Mouse (Mus musculus): ENCODE results near the gene Cox10. TPM values are rescaled to one million over a fixed set of nuclear protein-coding genes. Genes with fewer than 3 reads are reported as not detected.

Gene Cox10
- total and polyA plus RNA-seq, 3 experiments: 39.9 to 374 (median 52.2) TPM

DNA sequence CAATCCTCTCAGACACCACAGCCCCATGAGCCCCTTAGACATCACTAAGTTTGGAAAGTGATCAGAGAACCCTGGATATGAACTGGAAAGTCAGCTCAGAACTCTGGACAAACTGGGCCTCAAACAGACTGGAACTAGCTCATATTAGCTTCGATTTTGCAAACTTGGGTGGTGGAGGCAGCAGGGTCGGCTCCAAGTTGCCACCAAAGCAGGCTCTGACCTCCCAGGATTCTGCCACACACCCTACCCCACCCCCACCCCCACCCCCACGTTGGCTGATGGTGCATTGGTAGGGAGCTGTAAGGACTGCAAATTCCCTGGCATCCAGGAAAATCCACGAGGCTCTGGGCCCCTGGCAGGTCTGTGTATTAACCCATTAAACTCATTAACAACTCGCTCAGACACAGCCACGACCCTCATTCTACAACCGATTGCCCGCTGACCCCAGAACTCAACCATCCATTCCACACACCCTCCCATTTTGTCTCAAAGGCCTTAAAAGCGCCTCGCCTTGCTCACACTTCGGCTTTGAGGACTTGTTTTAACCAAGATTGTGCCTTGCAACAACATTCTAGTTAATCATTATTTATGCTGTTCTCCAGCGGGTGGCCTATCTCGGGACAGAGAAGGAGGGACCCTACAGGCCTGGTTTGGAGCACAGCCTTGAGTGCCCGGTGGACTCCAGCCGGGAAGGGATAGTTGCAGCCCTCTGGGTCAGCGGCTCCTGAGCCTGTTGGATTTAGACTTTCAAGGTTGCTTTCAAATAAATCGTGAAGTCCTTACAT is 160.8 kb downstream of the Cox10 start:
- H3K9me3 ChIP-seq (replicated peaks; ENCODE audit: insufficient read depth, low read length): no peaks in the 10 kb centered on the region
- no peak overlapping the region for H3K27ac ChIP-seq (ENCODE audit: control insufficient read depth, low read depth, low read length)
- no peak for TF ChIP-seq EP300 (IDR thresholded peaks at IDR 0.05; ENCODE audit: low read depth in 1 of 2, low read length in 2 of 2)
- no peak for TF ChIP-seq BHLHE40 (IDR thresholded peaks at IDR 0.05; ENCODE audit: borderline replicate concordance, low read depth, low read length)
- TF ChIP-seq POLR2AphosphoS2 (IDR thresholded peaks at IDR 0.05; ENCODE audit: low read length): no peak
- no peak for TF ChIP-seq GATA1 (IDR thresholded peaks at IDR 0.05; ENCODE audit: low read depth, low read length)
- no peak for TF ChIP-seq MYC (IDR thresholded peaks at IDR 0.05; ENCODE audit: low read depth, low read length)
- TF ChIP-seq NRF1 (IDR thresholded peaks at IDR 0.05; ENCODE audit: insufficient read depth, low read depth, low read length, poor library complexity, severe bottlenecking): no peak
- no peak for TF ChIP-seq ZMIZ1 (IDR thresholded peaks at IDR 0.05; ENCODE audit: low read depth, low read length)
- no peak for TF ChIP-seq TCF12 (IDR thresholded peaks at IDR 0.05; ENCODE audit: low read depth, low read length)
- no peak for TF ChIP-seq CTCF (IDR thresholded peaks at IDR 0.05 in 2 of 3, conservative IDR thresholded peaks at IDR 0.05 in 1 of 3; ENCODE audit: control insufficient read depth in 1 of 3, insufficient read depth in 1 of 3, low read depth in 2 of 3, low read length in 3 of 3, poor library complexity in 1 of 3, severe bottlenecking in 1 of 3)
- no peak for TF ChIP-seq TAL1 (IDR thresholded peaks at IDR 0.05; ENCODE audit: low read length)
- TF ChIP-seq RCOR1 (IDR thresholded peaks at IDR 0.05; ENCODE audit: low read depth, low read length): no peak
- no peaks in the 10 kb centered on the region; a peak in 1 of 4 replicates for H3K27me3 ChIP-seq (ENCODE audit: control insufficient read depth in 1 of 2, insufficient read depth in 2 of 2, low read length in 2 of 2)
- no peak overlapping the region for H3K9ac ChIP-seq (ENCODE audit: control insufficient read depth, low read depth, low read length, poor library complexity, severe bottlenecking)
- H3K4me1 ChIP-seq (ENCODE audit: control insufficient read depth in 1 of 2, insufficient read depth in 2 of 2, low read length in 2 of 2): no peaks in the 10 kb centered on the region
- no peaks in the 10 kb centered on the region for H3K79me2 ChIP-seq (ENCODE audit: control insufficient read depth, insufficient read depth, low read length, poor library complexity)
- no peak overlapping the region for H3K4me3 ChIP-seq (ENCODE audit: control insufficient read depth in 1 of 2, insufficient read depth in 1 of 2, low read depth in 2 of 2, low read length in 2 of 2)
- DNase-seq (ENCODE audit: low read depth, low spot score): no peak
- no peaks in the 10 kb centered on the region for H3K36me3 ChIP-seq (ENCODE audit: control insufficient read depth in 1 of 2, insufficient read depth in 2 of 2, low read length in 2 of 2)

DNA sequence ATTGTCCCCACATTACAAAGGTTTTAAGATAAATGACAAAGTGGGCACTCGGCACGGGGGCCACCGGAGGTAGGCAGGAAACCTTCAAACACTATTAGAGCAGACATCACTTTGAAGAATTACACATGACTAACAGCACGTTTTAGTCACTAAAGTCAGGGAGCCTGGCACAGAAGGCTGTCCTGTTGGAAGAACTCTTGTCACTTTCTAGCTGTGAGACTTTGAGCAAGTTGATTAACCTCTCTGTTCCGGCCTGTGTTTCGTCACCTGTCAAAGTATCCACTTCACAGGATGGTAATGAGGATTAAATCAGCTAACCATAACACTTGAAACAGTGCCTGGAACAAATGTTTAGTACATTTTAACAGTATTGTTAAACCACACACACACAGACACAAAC is 161.7 kb downstream of the Cox10 start:
- Histone ChIP-seq H3K27me3 (ENCODE audit: control insufficient read depth in 1 of 2, insufficient read depth in 2 of 2, low read length in 2 of 2) (no peaks in the 10 kb centered on the region; a peak in 1 of 4 replicates), H3K9me3 (replicated peaks; ENCODE audit: insufficient read depth, low read length) (no peaks in the 10 kb centered on the region), H3K4me3 (ENCODE audit: control insufficient read depth in 1 of 2, insufficient read depth in 1 of 2, low read depth in 2 of 2, low read length in 2 of 2) (no peak overlapping the region), H3K27ac (ENCODE audit: control insufficient read depth, low read depth, low read length) (no peak overlapping the region), H3K36me3 (ENCODE audit: control insufficient read depth in 1 of 2, insufficient read depth in 2 of 2, low read length in 2 of 2) (no peaks in the 10 kb centered on the region), H3K79me2 (ENCODE audit: control insufficient read depth, insufficient read depth, low read length, poor library complexity) (no peaks in the 10 kb centered on the region), H3K4me1 (ENCODE audit: control insufficient read depth in 1 of 2, insufficient read depth in 2 of 2, low read length in 2 of 2) (no peaks in the 10 kb centered on the region), H3K9ac (ENCODE audit: control insufficient read depth, low read depth, low read length, poor library complexity, severe bottlenecking) (no peak overlapping the region)
- no peak for DNase-seq (ENCODE audit: low read depth, low spot score)
- no peak for TF ChIP-seq MEF2A (IDR thresholded peaks at IDR 0.05; ENCODE audit: extremely low read depth, insufficient replicate concordance, low read depth, low read length, poor library complexity, severe bottlenecking)
- no peak for TF ChIP-seq MAZ (IDR thresholded peaks at IDR 0.05; ENCODE audit: low read depth, low read length)
- no peak for TF ChIP-seq HCFC1 (IDR thresholded peaks at IDR 0.05; ENCODE audit: low read depth, low read length)
- no peak for TF ChIP-seq ZKSCAN1 (IDR thresholded peaks at IDR 0.05; ENCODE audit: low read depth, low read length)
- TF ChIP-seq SIN3A (IDR thresholded peaks at IDR 0.05; ENCODE audit: low read length): no peak
